Mouse (Mus musculus) megakaryocyte-erythroid progenitor cell, adult 5-6 weeks (primary cell): ENCODE results near the gene Inip. TPM values are rescaled to one million over a fixed set of nuclear protein-coding genes. Genes with fewer than 3 reads are reported as not detected.

ENCODE experiments used
- ATAC-seq: replicated peaks from 2 replicates; pipeline ENCODE4 v1.8.0; 2016; ENCODE audit warnings: mild to moderate bottlenecking, inconsistent platforms; ENCODE audit not compliant: severe bottlenecking, poor library complexity, low FRiP score, low TSS enrichment
- total RNA-seq, 2 experiments: library from RNA; stranded (forward) in 1 of 2; stranded (reverse) in 1 of 2; fragments of 200-1000, 215-1000 nt in 1 of 2; fragments of >200 nt in 1 of 2; fragmentation: Nextera tagmentation in 1 of 2; gene quantifications; 2 replicates each; pipeline ENCODE4 v1.2.3; 2014 to 2017

Inip gene
- total RNA-seq, 2 experiments from 2014 or later: 47.2 to 52.0 TPM

GRCm38 (mm10) chr4:59783685-59784279, 17.6 kb downstream of the Inip start:
- ATAC-seq: peak; percentile 97

DNA sequence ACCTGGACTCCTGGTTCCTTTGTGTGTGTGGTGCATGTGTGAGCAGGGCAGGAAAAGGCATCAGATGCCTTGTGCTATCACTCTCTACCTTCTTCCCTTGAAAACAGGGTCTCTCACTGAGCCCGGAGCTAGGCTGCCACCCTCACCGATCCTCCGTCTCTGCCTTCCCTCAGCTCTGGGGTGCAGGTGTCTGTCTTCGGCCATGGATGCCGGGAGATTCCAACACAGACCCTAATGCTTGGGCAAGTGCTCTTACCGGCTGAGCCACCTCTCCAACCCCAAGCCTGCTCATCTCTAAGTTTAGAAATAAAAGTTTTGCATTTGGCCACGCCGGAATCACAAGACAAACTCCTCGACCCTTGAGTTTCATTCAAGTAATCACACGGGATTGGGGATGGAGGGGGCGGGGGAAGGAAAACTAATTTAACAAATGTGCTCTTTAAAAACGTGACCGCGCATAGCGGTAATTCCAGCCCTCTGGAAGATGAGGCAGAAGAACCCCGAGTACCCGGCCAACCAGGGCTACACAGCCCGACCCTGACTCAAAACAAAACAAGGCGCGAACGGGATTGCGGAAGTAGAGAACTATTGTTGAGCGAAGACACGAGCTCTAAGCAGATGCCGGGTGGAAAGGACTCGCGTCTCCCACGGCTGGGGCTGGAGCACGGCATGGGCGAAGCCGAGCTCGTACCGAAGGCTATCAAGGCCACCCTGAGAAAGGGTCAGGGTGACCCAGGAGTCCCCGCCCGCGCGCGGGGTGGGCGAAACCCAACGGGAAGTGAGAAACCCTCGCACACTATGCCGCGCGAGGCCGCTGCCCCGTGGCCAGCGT, 18.3 kb downstream of the Inip start:
- peak; percentile 23 for ATAC-seq

DNA sequence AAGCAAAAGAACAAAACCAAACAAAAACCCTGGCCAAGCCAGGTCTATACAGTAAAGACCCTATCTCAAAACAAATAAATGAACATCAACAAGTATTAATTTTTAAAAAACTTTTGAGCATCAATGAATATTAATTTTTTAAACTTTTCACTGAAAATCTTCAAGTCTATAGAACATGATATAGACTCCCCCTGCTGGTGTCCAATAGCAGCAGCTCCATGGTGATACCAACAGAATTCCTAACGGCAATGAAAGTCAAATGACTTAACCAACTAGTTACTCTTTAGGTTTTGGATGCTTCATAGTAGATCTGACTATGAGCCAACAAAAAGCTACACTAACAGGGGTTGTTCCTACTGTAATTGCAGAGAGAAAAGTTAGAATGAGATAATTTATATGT, 20.8 kb downstream of the Inip start:
- no peak for ATAC-seq

GRCm38 (mm10) chr4:59777828-59778227, 23.6 kb downstream of the Inip start:
- no peak for ATAC-seq

DNA sequence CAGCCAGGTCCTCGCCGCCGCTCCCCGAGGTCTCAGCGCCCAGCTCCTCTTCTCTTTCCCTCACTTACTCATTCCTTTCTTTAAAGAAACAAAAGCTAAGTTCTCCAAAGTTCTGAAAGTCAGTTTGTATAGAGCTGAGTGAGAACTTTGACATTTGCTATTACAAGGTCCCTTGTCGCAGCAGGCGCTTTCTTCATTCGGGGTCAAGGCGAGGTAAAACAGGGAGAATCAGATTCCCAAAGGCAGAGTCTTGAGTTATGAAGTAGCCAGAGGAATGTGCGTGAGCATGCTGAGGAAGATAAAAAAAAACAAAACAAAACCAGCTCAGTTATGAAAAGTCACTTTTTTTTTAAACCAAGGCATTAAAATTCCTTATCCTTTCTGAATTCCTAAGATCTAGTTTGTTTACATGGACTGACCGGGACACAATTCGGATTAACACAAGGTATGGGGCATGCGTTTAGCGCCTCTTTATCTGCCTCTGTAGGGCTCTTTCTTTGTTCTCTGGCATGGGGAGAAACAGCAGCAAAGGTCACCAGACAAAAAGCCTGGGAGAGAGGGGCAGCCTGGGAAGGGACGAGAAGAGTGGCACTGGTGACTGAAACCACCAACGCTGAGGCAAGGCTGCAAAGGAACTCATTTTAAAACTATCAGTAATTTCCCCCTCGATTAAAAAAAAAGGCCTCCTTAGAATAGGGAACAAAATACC, 29.1 kb downstream of the Inip start:
- no peak for ATAC-seq

GRCm38 (mm10) chr4:59767717-59768116, 33.7 kb downstream of the Inip start:
- ATAC-seq: no peak

DNA sequence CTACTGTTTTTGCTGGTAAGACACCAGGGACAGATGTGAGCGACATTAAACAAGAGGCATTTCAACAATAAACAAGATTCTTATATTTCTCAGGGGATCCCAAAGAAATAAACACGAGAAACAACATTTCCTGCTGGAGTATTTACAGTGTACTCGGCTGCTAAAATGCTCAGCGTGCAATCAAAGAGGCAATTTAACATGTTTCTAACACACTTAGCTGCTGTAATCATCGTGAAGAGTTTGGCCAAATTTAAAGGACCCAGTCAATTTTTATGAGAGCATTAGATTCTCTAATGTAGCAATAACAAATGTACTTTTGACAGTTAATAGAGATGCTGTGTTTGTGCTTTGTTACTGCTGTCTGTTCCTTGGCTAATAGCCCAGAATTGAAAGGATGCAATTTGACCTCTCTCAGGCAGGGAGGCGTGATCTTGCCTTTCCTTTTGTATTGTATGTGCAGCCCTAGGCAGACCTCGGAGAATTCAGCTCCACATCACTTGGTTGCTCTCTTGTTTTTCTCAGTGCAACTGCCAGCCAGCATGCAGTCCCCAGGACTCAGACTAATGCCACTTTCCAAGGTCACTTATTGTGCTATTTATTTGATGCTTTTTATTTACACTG, 35.9 kb downstream of the Inip start:
- no peak for ATAC-seq

DNA sequence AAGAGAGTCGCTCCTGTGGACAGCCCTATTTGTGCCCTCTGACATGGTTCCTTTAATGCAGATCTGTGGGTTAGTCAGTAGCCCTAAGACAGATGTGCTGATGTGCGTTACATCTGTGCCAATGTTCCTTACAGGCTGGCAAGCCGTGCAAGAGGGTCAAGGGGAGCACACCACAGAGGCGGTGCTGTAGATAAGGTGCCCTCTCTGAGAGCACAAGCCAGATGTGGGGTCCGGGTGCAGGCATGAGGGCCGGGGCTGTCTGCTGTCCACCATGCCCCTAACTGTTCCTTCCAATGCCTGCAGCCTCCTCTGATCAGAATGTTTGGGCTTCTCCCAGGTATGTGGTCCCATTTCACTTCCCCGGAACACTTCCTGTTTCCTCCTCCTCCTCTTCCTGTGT, 36.4 kb downstream of the Inip start:
- peak; percentile 45 for ATAC-seq

DNA sequence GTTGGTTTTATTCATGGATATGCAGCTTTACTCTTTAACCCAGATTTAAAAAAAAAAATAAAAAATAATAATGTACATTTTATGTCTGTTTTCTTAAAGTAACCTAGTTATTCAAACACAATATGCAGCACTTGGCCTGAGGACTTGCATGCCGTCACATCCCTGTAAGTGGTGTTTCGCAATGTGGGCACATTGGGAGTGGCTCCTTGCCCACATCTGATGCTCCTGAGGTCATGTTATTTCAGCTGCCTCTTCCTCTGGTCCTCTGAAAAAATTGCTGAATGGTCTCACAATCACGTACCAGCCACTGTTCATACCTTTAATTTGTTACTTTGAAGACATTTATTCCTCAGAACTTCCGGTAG, 40.0 kb downstream of the Inip start:
- ATAC-seq: no peak

- 0 out of 2 replicates have a peak, but pooled peaks have one; percentile 46 for ATAC-seq
These were observed 40.6 kb downstream of the Inip start for GRCm38 (mm10) chr4:59760636-59761364.

GRCm38 (mm10) chr4:59760016-59760415, 41.4 kb downstream of the Inip start:
- ATAC-seq: no peak

GRCm38 (mm10) chr4:59757452-59758435, 43.6 kb downstream of the Inip start:
- no peak for ATAC-seq

- ATAC-seq: peak; percentile 93
These were observed 44.9 kb downstream of the Inip start for GRCm38 (mm10) chr4:59756332-59757082.

- no peak for ATAC-seq
These were observed 47.8 kb downstream of the Inip start for GRCm38 (mm10) chr4:59753491-59754140.

DNA sequence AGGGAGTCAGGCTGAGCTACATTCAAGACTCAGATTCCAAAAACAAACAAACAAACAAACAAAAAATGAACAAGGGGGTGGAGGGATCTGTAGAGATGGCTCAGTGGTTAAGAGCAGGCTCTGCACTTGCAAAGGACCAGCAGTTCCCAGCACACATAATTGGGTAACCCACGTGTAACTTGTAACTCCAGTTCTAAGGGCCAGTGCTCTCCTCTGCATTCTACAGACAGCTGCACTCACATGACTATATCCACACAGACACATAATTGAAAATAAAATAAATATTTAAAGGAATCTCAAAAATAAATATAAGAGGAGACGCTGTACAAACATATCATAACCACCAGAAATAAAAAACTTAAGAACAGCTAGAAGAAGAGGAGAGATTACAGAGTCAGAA, 61.5 kb downstream of the Inip start:
- no peak for ATAC-seq

DNA sequence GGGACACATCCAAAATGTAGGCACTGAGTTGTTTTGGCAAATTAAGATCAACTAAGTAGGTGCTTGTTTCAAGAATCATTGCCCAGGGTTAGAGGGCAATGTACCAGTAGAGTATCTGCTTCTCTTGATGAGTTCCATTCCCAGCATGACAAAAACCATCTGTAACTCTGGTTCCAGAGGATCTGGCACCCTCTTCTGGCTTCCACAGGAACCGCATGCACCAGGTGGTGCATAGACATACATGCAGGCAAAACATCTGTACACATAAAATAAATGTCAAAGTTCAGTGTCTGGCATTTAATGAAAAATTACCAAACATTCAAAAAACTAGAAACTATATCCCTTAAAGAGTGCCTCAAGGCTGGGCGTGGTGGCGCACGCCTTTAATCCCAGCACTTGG, 62.1 kb downstream of the Inip start:
- 0 out of 2 replicates have a peak, but pooled peaks have one; percentile 41 for ATAC-seq

DNA sequence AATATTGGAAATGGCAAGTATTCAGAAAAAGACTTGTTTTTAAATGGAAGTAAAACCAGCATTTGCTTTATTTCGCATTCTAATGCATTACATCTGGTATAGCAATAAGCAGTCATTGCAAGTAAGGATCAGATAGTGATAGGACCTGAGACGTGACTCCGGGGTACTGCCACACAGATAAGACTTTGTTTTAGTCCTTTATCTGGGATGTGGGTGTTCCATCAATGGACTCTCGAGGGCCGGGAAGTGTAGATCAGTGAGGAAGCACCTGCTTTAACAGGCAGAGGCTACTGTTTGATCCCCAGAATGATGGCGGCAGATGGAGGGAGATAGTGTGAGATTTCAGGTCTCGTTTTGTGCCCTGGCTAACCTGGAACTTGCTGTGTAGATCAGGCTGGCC, 69.8 kb downstream of the Inip start:
- peak; percentile 76 for ATAC-seq
